Mouse (Mus musculus) thymus, adult 2 months (tissue): ENCODE measurements at regions not wholly inside any gene's neighbourhood (a gene's known extent, or its start where the extent isn't known, plus 50 kb on each side); places are given as distances from the start of the nearest gene placed in this dataset.

Source experiments
- CTCF ChIP-seq: fragments of 200-500 bp; IDR thresholded peaks from 2 replicates; pipeline ENCODE4 v1.5.1; 2012; ENCODE audit warnings: mild to moderate bottlenecking, control low read depth, low read length, moderate library complexity, borderline replicate concordance; ENCODE audit not compliant: control insufficient read depth, poor library complexity, insufficient read depth; ENCODE audit errors: extremely low read depth
- POLR2A ChIP-seq: fragments of 200-500 bp; IDR thresholded peaks from 2 replicates; pipeline ENCODE4 v1.6.1; 2012; ENCODE audit warnings: mild to moderate bottlenecking, low read length, control low read depth, moderate library complexity; ENCODE audit not compliant: control insufficient read depth, poor library complexity, insufficient read depth; ENCODE audit errors: extremely low read depth

DNA sequence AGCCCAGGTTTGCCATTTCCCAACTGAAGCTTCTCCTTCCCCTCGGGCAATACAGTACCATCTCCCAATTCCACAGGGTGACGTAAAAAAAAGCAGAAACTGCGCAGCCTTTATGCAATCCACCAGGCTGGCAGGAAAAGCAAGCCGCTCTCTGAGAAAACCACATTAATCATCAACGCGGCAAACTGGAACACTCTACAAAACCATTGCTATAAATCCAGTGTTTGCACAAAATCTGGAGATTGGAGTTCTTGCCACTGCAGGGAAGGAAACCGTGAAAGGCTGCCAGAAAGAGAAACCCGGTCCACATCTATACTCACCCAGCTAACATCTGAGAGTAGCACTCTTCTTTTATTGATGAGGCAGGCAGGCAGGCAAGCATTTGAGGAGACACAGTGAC lies 160.7 kb upstream of the Hes1 start:
- TF ChIP-seq POLR2A, result no peak
- TF ChIP-seq CTCF, result no peak
